Mouse (Mus musculus) erythroblast, embryonic 14.5 days (primary cell): Measurements from ENCODE around the gene Hnrnph1. TPM values are rescaled to one million over a fixed set of nuclear protein-coding genes. Genes with fewer than 3 reads are reported as not detected.

Experiments
- H3K27me3 ChIP-seq: 2 replicates; pipeline ENCODE4 v1.6.1; 2012; ENCODE audit warnings: inconsistent platforms; ENCODE audit not compliant: control insufficient read depth
- H3K36me3 ChIP-seq: 2 replicates; pipeline ENCODE4 v1.6.1; 2012; ENCODE audit warnings: mild to moderate bottlenecking, inconsistent platforms; ENCODE audit not compliant: control insufficient read depth
- H3K4me1 ChIP-seq: 2 replicates; pipeline ENCODE4 v1.6.1; 2012; ENCODE audit warnings: inconsistent platforms; ENCODE audit not compliant: control insufficient read depth
- H3K4me3 ChIP-seq: replicated peaks from 2 replicates; pipeline ENCODE3; 2012; ENCODE audit warnings: moderate library complexity, mild to moderate bottlenecking, inconsistent platforms
- H3K9me3 ChIP-seq: 2 replicates; pipeline ENCODE4 v1.6.1; 2012; ENCODE audit warnings: low read length, inconsistent platforms, mixed read lengths; ENCODE audit not compliant: control insufficient read depth
- GATA1 ChIP-seq: IDR thresholded peaks from 2 replicates; pipeline ENCODE4 v1.6.1; 2012; ENCODE audit warnings: low read length, inconsistent platforms, mixed read lengths
- TAL1 ChIP-seq: IDR thresholded peaks from 3 replicates; pipeline ENCODE4 v1.6.1; 2012; ENCODE audit warnings: low read length, inconsistent platforms, mixed read lengths
- polyA plus RNA-seq: library from polyadenylated mRNA; stranded (reverse); fragments of >175 nt; gene quantifications from 2 replicates; pipeline ENCODE4 v1.2.3, GENCODE M21; 2012

Hnrnph1 gene
- polyA plus RNA-seq, 1 experiment: 16.1 TPM

DNA sequence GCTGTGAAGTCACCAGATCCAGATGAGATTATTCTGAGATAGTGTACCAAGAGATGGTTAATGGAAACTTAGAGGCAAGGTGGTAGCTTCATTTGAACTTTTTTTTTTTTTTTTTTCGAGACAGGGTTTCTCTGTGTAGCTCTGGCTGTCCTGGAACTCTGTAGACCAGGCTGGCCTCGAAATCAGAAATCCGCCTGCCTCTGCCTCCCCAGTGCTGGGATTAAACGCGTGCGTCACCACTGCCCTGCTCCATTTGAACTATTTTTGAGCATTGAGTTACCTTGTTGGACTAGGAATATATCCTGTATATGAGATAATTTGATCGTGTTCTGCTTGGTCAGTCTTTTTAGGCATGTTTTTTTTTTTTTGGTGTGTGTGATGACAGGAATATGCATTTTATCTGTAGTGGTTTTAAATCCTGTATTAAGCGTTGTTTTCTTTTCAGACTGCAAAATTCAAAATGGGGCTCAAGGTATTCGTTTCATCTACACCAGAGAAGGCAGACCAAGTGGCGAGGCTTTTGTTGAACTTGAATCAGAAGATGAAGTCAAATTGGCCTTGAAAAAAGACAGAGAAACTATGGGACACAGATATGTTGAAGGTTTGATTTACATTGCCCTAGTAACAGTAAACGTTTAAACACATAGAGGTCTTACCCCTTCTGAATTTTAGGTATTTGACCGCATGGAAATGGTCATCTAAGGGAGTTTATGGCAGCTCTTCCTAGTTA, 2.4 kb downstream of the Hnrnph1 start:
- peaks cover 56% of the 10 kb centered on the region for H3K36me3 ChIP-seq

GRCm38 (mm10) chr11:50381311-50381710, 4.5 kb downstream of the Hnrnph1 start:
- H3K27me3 ChIP-seq: no peaks in the 10 kb centered on the region
- H3K36me3 ChIP-seq: peaks cover 77% of the 10 kb centered on the region
- peak overlapping the region; percentile 17 for H3K4me3 ChIP-seq
- peaks cover 34% of the 10 kb centered on the region for H3K4me1 ChIP-seq
- no peaks in the 10 kb centered on the region for H3K9me3 ChIP-seq
- TF ChIP-seq GATA1: no peak
- TF ChIP-seq TAL1: no peak

More for the DNA sequence above, 2.4 kb downstream of the Hnrnph1 start:
- TF ChIP-seq GATA1: no peak
- TF ChIP-seq TAL1: no peak
- H3K9me3 ChIP-seq: no peaks in the 10 kb centered on the region
- H3K27me3 ChIP-seq: no peaks in the 10 kb centered on the region
- H3K4me1 ChIP-seq: peaks cover 41% of the 10 kb centered on the region
- H3K4me3 ChIP-seq: peak overlapping the region; percentile 97

- H3K27me3 ChIP-seq: no peaks in the 10 kb centered on the region
- H3K4me3 ChIP-seq: no peak overlapping the region
- H3K4me1 ChIP-seq: peaks cover 11% of the 10 kb centered on the region
- TF ChIP-seq TAL1 (no peak), GATA1 (no peak)
- H3K36me3 ChIP-seq: peaks cover 88% of the 10 kb centered on the region
- H3K9me3 ChIP-seq: no peaks in the 10 kb centered on the region
These were observed 10.4 kb downstream of the Hnrnph1 start for GRCm38 (mm10) chr11:50387167-50387679.

GRCm38 (mm10) chr11:50387697-50388096, 10.9 kb downstream of the Hnrnph1 start:
- no peaks in the 10 kb centered on the region for H3K9me3 ChIP-seq
- no peaks in the 10 kb centered on the region for H3K27me3 ChIP-seq
- no peak overlapping the region for H3K4me3 ChIP-seq
- H3K4me1 ChIP-seq: peaks cover 8% of the 10 kb centered on the region
- peaks cover 84% of the 10 kb centered on the region for H3K36me3 ChIP-seq
- TF ChIP-seq GATA1 (no peak), TAL1 (no peak)

- Histone ChIP-seq H3K36me3 (peaks cover 79% of the 10 kb centered on the region), H3K4me1 (peaks cover 8% of the 10 kb centered on the region), H3K4me3 (no peak overlapping the region), H3K9me3 (no peaks in the 10 kb centered on the region), H3K27me3 (no peaks in the 10 kb centered on the region)
- TF ChIP-seq GATA1 (no peak), TAL1 (no peak)
These were observed 11.6 kb downstream of the Hnrnph1 start for GRCm38 (mm10) chr11:50388217-50388929.

DNA sequence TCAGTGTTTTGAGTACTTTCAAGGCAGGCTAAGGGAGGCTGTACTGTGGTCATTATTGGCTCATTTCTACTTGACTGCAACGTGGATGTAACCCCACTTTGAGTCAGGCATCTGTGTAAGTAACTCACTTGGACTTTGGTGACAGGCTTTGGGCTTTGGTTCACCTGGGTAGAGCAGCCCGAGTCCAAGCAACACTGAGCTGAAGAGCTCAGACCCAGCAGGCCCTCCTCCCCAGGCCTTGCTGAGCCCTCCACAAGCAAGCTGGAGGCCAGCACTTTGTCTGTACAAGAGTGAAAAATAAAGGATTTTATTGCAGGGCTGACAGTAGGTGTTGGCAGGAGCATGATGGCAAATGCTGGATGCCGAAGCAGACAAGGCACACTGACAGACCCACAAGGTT, 12.2 kb downstream of the Hnrnph1 start:
- Histone ChIP-seq H3K4me3 (no peak overlapping the region), H3K36me3 (peaks cover 79% of the 10 kb centered on the region), H3K9me3 (no peaks in the 10 kb centered on the region), H3K27me3 (no peaks in the 10 kb centered on the region), H3K4me1 (peaks cover 8% of the 10 kb centered on the region)
- no peak for TF ChIP-seq GATA1
- TF ChIP-seq TAL1: no peak

- Histone ChIP-seq H3K4me3 (no peak overlapping the region), H3K27me3 (no peaks in the 10 kb centered on the region), H3K36me3 (peaks cover 73% of the 10 kb centered on the region), H3K4me1 (peaks cover 8% of the 10 kb centered on the region), H3K9me3 (no peaks in the 10 kb centered on the region)
- TF ChIP-seq GATA1 (no peak), TAL1 (no peak)
These were observed 12.8 kb downstream of the Hnrnph1 start for GRCm38 (mm10) chr11:50389616-50390015.

- TF ChIP-seq TAL1 (no peak), GATA1 (no peak)
- Histone ChIP-seq H3K9me3 (no peaks in the 10 kb centered on the region), H3K4me1 (peaks cover 8% of the 10 kb centered on the region), H3K4me3 (no peak overlapping the region), H3K36me3 (peaks cover 60% of the 10 kb centered on the region), H3K27me3 (no peaks in the 10 kb centered on the region)
These were observed 14.6 kb downstream of the Hnrnph1 start for GRCm38 (mm10) chr11:50391272-50391960.

DNA sequence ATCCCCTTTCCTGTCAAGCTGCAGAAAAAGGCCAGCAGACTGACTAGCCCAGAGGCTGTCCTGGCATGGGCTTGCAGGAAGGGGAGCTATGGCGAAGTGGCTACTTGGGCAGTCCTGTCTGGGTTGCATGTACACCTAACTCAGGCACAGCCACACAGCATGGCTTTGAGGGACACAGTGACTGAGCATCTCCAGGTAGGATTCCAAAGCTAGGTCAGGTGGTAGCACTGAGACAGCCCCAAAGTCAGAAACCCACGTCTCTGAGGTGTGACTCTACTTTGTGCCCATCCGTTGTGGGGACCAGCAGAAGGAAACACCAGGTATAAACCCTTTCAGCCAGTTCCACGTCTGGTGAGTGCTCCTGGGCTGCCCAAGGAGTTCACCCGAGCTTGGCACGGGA, 16.5 kb downstream of the Hnrnph1 start:
- Histone ChIP-seq H3K4me3 (no peak overlapping the region), H3K36me3 (peaks cover 48% of the 10 kb centered on the region), H3K9me3 (no peaks in the 10 kb centered on the region), H3K27me3 (no peaks in the 10 kb centered on the region), H3K4me1 (peaks cover 8% of the 10 kb centered on the region)
- no peak for TF ChIP-seq TAL1
- no peak for TF ChIP-seq GATA1
